Mouse (Mus musculus) layer of hippocampus, adult 8-10 months (tissue): ENCODE data around the gene Chrd. TPM values are rescaled to one million over a fixed set of nuclear protein-coding genes. Genes with fewer than 3 reads are reported as not detected.

ENCODE experiments used
- DNase-seq, 2 experiments: peaks; one replicate each; pipeline ENCODE4 v3.0.0; 2022; ENCODE audit warnings: low spot score in 2 of 2
- total RNA-seq, 4 experiments: library from RNA; stranded (reverse); gene quantifications; 2 replicates each; pipeline ENCODE4 v1.2.4; 2022

Chrd gene
- total RNA-seq, 4 experiments from 2014 or later, result 77.0 to 106 (median 95.3) TPM

- DNase-seq, result no peak
Measured at GRCm38 (mm10) chr16:20710370-20710769, 22.6 kb upstream of the Chrd start.

- DNase-seq, result no peak
Measured at GRCm38 (mm10) chr16:20710810-20711209, 22.1 kb upstream of the Chrd start.

DNA sequence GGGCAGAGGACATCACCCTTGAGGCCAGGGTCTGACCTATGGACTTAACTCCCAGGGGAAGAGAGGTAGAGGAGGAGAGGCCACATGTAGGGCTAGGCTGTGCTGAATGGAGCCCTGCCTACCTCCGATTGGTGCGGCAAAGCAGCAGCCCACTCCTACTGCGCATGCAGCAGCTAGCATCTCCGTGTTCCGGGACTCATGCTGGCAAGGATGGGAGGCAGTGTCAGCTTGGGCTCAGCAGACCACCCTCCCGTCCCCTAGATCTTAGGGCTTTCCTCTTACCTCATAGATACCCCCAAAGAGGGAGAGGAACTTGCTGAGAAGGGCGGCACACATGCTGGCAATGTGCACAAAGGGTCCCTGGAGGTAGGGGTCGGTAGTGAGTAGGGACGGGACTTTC, 20.7 kb upstream of the Chrd start:
- no peak for DNase-seq

GRCm38 (mm10) chr16:20712889-20713288, 20.0 kb upstream of the Chrd start:
- no peak for DNase-seq

DNA sequence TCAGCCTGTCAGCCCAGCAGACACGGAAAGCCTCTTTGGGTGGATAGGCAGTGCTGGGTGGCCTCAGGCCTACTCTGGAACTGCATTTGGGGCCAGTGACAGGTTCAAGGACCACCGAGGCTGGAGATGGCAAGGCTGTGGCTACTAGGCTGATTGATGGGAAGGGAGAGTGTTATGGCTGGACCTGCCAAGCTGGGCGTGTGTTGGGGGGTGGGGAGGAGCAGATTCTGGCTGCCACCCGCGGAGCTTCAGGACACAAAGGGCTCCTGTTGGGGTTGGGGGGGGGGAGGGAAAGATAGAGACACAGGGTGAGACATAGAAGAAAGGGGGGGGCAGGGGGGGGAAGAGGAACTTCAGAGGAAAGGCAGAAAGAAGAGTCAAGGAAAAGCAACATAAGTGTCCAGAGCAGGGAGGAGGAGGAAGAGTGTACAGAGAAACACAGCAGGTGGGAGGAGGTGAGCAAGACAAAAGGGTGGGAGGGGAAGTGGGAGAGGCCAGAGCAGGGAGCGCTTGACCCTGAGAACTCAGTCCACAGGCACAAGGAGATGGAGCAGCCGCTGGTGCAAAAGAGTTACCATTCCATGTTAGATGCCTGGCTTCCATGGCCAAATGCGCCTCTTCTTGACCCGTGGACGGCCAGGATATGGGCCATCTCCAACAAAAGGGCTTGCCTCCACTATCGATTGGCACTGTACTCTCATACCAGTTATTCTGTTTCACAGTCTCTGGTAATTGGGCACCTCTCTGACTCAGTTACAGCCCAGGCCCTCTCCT, 18.4 kb upstream of the Chrd start:
- no peak for DNase-seq

DNA sequence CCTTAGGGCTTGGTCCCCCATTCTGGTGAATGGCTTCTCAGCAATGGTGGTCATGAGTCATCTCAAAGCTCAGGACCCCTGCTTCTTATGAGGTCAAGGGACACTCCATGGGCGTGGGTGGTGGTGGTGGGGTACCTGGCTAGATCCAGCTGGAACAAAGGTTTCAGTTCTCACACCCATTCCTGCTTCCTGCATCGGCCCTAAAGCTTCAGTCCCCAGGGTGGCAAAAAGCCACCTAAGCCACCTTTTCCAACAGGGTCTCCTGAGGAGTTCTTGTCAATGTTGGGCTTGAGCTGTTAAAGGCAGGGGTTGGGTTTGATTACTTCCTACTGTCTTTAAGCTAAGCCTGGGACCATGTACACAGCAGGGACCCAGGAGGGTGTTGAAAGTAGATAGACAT, 17.8 kb upstream of the Chrd start:
- DNase-seq, result no peak

- DNase-seq, result no peak
Measured at GRCm38 (mm10) chr16:20715566-20715965, 17.4 kb upstream of the Chrd start.

GRCm38 (mm10) chr16:20715976-20716840, 16.7 kb upstream of the Chrd start:
- peak in 1 of 2 experiments; percentile 77 for DNase-seq

DNA sequence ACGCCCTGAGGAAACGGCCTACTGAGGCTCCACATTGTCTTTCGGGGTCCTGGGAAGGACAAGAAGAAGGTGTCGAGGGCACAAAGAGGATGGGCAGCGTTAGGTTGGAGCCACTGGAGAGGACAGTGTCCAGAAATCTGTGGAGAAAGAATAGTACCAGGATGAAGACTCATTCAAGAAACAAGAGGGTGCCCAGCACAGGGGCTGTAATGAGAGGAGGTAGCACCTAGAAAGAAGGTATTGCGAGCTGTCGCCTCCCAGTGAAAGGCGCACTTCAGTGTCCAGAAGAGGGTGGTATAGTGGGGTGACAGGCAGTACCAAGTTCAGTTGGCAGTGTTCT, 16.1 kb upstream of the Chrd start:
- no peak for DNase-seq

- DNase-seq, result peak; percentile 97
Measured at GRCm38 (mm10) chr16:20717181-20717977, 15.5 kb upstream of the Chrd start, which contains the start of the genes Polr2h and Clcn2. Polr2h (plus strand) TSS chr16:20717665. Clcn2 (minus strand) TSS chr16:20717746.

- no peak for DNase-seq
Measured at GRCm38 (mm10) chr16:20717978-20718670, 14.8 kb upstream of the Chrd start.

GRCm38 (mm10) chr16:20721808-20722207, 11.1 kb upstream of the Chrd start:
- no peak for DNase-seq

DNA sequence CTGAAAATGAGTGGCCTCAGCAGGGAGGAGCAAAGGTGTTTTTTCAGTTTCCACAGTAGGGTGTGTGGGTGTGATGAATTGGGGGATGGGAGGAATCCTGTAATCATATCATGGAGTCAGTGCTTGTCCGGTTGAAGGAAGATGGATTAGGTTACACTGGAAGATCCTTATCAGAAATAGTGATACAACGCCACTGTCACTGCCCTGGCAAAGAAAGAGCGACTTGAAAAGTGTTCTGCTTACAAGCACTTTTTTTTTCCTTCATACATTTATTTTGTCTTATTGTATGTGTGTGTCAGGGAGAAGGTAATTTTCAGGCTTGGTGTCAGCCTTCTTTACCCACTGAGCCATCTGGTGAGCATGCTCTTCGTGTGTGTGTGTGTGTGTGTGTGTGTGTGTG, 10.2 kb upstream of the Chrd start:
- DNase-seq, result no peak

- no peak for DNase-seq
Measured at GRCm38 (mm10) chr16:20723247-20723646, 9.7 kb upstream of the Chrd start.

DNA sequence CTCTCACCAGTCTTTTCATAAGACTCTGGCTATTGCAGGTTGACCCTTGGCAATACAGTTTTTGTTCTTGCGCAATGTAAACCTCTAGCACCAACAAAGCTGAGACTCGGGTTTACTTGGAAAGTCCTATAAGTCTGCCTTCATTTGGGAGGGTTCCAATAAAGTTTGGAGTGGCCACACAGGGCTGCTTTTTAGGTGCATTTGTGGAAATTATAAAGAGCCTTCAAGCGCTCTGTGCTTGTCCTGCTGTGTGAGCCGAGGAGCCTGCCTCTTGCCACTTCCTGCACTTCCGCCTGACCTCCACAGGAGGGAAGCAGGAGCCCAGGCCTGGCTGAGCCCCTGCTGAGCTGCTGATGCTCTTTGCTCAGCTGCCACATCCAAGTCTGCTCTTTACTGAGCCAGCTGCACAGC, 8.6 kb upstream of the Chrd start:
- peak in 1 of 2 experiments; percentile 29 for DNase-seq

DNA sequence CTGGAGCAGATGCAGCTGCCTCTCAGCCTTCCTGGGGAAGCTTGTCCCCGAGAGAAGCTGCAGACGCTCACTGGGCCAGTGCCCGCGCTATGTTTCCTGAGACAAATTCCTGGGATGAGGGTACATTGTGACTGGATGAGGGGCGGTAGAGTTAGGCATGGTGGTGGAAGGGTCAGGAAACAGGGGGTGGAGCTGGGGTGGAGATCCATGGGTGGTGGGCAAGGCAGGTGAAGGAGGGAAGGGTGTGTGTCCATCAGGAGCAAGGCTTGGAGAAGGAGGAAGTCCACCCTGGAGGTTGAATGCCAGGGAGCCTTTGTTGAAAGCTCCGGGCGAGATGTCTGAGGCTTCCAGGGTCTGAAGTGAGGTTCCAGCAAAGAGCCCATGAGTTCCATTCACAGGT, 7.6 kb upstream of the Chrd start:
- DNase-seq, result no peak

DNA sequence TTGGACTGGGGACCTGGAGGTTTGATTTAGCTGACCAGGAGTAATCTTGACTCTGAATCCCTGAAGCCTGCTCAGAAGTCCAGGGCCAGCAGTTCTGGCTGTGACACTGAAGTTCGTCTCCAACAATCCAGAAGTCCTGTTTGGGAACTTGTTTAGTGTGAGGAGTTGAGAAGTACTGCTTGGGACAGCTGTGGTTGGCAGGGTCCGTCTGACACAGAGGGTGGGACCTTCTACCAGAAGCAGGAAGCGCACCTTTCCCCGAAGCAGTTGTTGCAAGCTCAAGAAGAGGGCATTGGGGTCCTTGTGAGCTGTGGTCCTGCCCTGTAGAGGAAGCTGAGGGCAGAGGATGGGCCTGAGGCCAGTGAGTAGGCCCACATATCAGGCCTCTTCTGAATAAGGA, 7.2 kb upstream of the Chrd start:
- no peak for DNase-seq

DNA sequence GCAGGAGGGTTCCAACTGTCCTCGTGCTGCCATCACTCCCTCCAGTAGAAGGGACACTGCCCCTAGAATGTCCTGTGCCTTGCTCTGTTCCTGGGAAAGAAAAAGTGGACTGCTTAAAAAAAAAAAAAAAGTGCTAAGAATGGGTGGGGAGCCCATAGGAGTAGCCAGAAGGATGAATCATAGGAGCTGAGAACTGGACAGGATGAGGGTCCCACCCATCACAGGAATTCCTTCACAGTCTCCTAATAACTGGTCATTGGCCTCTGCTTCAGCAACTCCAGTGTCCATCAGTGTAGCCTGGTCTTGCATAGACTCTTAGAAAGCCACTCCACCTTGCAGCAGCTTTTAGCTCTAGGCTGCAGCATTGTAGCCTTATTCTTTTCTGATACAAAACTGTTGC, 6.5 kb upstream of the Chrd start:
- no peak for DNase-seq

- DNase-seq, result no peak
Measured at GRCm38 (mm10) chr16:20730293-20730711, 2.6 kb upstream of the Chrd start.

DNA sequence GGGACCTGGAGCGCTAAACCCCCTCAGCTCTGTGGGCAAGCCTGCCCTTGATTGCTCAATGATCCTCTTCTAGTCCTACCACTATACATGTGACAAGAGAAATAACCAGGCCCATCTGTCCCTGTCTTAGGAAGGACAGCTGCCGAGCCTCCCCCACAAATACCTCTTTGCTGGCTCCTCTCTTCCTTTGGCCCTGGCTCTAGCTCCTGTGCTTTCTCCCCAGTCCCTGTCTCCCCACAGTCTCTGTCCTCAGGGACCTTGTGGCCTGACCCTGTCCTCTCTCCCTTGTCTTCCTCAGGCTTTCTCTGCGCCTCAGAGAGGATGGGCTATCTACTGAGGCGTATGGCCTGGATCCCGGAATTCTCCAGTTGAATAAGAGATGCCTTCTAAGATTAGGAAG, 1.2 kb upstream of the Chrd start:
- peak in 1 of 2 experiments; percentile 55 for DNase-seq
